Mouse (Mus musculus): Measurements from ENCODE around the gene Clasp2. TPM values are rescaled to one million over a fixed set of nuclear protein-coding genes. Genes with fewer than 3 reads are reported as not detected.
"Not testable (repeated sequence)": the region's sequence is repeated elsewhere in the genome, so short reads cannot be mapped to it uniquely, and the experiment has no call there.

Gene Clasp2
- total RNA-seq, 1 experiment from 2014 or later, result 133 TPM

- DNase-seq, result no peak
These were observed 74.6 kb downstream of the Clasp2 start for GRCm38 (mm10) chr9:113815836-113816235.

DNA sequence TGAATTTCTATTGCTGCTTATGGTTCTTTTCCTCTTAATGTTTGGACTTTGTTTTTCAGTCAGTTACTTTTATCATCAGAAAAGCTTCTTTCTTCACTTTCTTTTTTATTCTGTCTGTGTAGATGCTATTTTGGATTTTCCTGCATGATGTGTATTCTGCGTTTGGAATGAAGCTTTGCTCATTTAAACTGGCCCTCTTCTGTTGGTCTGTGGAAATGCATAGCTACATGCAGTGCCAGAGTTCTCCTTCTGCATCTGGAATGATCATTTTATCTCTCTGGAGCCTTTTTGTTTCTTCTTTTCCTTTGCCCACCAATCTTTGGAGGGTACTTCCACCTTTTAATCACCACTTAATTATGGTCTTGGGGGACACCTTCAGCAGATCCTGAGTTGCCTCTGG is 80.9 kb downstream of the Clasp2 start:
- no peak for DNase-seq

DNA sequence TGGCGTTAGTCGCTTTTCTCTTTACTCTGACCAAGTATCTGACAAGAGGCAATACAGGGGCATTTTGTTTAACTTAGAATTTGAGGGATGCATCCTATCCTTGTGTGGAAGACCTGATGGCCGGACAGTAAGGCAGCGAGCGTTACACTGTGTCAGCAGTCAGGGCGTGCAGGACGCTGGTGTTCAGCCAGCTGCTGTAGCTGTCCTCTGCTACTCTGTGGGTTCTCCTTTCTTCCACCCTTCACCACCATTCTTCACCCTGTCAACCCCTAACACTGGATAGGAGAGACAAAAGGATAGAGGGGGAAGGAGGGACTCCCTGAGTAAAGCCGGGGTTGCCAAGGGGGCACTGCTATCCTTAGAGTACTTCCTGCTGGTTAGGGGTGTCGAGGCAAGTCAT is 87.4 kb downstream of the Clasp2 start:
- no peak for DNase-seq

GRCm38 (mm10) chr9:113830219-113830618 is 88.9 kb downstream of the Clasp2 start:
- no peak for DNase-seq

DNA sequence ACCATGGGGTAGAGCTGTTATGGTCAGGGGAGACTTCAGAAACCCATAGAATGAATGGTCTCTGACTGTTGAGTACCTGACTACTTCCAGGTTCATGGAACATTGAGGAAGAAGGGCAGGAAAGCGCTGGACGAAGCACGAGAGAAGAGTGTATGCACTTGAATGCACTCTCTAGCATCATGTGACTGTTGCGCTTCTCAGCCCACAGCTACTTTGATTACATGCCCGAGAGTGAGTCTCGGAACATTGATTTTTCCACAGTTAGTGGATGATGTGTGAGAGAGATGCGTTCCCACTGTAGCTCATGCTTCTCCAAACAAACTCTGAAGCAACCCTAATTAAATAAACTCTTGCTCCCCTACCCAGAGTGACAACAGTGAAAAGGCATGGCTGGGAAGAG is 92.2 kb downstream of the Clasp2 start:
- DNase-seq, result no peak

DNA sequence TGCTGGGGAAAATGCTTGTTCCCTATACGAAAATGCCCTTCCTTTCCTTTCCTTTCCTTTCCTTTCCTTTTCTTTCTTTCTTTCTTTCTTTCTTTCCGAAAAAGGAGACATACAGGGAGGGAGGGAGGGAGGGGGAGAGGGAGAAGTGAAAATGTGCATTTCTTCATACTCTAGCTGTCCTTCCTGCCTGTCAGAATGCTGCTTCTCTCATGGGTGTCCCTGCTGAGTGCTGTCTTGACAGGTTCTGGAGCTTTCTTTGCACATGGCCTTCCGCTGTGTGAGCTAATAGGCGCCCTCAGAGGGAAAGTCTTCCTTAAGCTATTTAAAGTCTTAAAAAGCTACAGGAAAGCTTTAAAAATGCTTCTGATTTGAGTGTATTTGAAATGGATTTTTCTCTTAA is 95.7 kb downstream of the Clasp2 start:
- no peak for DNase-seq

DNA sequence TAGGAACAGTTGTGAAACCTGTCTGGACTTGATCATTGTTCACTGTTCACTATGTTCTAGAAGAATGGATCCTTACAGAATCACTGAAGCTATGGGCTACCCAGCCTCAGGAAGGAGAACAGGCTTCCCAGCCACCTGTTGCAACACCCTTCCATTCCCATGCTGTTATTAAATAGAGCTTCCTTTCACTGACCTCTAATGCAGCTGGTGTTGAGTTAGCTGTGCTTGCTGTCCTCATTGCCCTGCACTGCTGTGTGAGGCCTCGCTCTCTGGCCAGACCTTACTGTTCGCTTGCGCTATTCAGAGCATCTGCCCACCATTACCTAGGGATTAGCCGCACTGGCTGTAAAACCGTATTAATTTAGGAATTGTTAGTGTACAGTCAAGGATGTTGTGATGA is 96.2 kb downstream of the Clasp2 start:
- DNase-seq, result no peak

DNA sequence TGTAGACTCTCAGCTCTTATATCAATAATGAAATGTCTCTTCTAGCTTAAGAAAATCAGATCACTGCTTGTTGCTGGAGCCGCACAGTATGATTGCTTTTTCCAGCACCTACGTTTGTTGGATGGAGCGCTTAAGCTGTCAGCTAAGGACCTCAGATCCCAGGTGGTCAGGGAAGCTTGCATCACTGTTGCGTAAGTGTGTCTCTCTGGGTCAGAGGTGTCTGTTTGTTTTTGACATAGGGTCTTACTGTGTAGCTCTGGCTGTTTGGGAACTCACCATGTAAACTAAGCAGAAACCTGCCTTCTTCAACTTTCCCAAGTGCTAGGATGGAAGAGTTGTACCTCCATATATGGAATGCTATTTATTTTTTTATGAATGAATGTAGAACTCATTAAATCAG is 102.8 kb downstream of the Clasp2 start:
- no peak for DNase-seq

DNA sequence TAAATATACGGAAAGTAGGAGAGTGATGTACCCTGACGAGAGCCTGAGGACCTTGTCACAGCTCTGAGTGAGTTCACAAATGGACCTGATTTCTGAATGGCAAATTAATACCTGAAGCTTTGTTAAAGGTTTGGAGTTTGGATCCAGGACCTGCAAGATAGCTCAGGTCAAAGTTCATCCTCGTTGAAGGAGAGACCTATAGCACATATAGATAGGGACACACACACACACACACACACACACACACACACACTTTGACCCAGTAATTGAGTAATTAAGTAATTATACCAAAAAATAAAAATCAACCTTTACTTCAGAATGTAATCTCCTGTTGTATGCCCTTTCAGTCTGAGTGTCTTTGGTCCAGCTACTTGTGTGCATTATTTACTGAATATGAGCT is 114.2 kb downstream of the Clasp2 start:
- DNase-seq, result no peak

GRCm38 (mm10) chr9:113857281-113857928 is 116.1 kb downstream of the Clasp2 start:
- DNase-seq, result no peak

DNA sequence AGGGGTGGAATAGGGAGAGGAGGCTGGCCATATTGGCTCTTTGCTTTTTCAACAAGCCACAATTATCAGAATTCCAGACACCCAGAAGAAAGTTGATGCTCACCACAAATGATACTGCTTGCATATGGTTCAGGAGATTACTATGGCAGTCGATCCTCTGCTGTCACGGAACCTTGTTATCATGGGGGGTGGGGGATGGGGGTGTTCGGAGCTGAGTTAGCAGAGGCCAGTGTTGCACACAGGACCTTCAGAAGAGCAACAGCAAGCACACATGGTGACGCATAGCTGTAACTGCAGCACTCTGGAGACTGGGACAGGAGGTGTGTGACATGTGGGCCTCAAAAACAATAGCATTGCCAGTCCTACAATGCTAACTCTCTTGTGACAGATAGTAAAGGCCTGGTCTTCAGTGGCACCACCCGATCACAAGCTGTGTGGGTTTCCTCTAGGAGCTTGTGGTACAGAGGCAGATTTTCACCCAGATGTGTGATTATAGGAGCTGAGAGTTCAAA is 116.7 kb downstream of the Clasp2 start:
- DNase-seq, result no peak

- DNase-seq, result peak; percentile 60
These were observed 118.1 kb downstream of the Clasp2 start for GRCm38 (mm10) chr9:113859420-113859819.

- DNase-seq, result no peak
These were observed 122.2 kb downstream of the Clasp2 start for GRCm38 (mm10) chr9:113863370-113863999.

DNA sequence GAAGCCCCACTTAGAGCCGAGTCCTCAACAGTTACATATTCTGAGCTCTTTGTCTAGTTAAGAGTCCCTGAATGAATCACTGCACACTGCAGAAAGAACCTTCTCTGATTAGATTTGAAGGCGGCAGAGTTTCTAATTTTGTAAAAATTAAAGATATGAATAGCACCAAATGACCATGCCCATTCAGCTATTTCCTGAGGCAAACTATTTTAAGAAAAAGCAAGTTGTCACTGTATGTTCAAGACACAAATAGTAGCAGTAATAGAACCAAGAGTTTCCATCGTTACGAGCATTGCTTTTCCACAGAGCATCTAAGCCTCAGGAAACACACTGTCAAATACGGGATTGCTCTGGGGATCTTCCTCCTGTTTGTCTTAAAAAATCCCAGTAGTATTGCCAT is 126.7 kb downstream of the Clasp2 start:
- no peak for DNase-seq

DNA sequence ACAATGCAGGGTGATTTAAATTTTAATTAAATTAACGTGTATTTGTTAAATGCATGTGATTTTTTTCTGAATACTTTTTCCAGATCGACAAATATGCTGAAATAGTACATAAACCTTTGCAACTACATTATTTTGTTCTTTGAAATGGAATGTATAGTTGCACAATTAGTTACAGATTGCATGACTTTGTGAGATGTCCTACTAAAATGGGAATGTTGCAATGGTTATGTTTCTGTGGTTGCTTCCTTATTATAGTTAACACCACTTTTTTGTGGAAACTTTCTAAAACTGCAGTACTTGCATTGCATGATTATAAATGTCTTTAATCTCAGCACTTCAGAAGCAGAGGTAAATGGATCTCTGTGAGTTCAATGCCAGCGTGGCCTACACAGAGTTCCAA is 153.6 kb downstream of the Clasp2 start:
- no peak for DNase-seq

DNA sequence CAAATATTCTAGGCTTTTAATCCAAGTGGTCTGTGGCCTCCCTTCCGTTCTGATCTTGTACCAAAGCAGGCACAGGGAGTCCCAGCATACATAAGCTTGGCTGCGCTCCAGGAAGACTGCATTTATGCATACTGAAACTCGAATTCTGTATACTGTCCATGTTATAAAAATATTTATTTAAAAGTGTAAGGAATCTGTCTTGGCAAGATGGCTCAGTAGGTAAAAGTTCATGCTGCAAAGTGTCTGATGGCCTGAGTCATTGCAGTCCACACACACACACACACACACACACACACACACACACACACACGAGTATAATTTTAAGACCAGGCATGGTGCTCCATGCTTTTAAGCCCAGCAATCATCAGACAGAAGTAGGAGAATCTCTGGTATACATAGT is 161.9 kb downstream of the Clasp2 start:
- DNase-seq, result no peak

- not testable (repeated sequence) for DNase-seq
These were observed 163.0 kb downstream of the Clasp2 start for GRCm38 (mm10) chr9:113904315-113904714.

DNA sequence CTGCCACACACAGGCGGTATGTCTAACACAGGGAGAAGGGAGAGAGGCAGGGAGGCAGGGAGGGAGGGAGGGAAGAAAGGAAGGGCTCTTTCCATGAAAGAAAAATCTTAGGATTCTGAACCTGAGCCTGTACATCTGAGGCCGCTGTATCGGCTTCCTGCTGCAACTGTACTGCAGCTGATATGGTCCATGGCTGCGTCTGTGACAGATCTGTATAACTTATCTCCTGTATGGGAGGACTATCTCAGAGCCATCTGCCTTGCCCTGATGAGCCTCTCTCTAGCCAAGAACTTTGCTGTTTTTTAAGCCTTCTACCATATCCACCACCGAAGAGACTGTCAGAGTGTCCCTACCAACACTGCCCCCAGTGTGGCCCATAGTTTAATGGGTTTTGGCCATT is 174.5 kb downstream of the Clasp2 start:
- no peak for DNase-seq

DNA sequence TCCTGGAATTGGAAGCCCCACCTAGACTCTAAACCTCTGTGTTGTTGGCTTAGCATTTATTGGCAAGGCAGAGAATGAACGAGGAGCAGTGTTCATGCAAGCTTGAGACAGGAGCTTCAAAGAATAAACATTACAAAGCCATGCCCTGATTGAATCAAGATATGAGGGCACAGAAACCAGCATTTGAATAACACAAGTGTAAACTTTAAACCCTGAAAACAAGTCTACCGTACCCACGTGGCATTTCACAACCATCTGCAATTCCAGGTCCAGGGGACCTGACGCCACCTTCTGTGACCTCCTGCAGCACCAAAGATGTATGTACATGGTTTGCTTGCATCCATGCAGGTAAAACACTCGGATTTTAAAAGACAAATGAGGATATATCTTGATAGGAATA is 181.4 kb downstream of the Clasp2 start:
- DNase-seq, result no peak

- no peak for DNase-seq
These were observed 183.6 kb downstream of the Clasp2 start for GRCm38 (mm10) chr9:113924883-113925282.

GRCm38 (mm10) chr9:113928591-113928990 is 187.3 kb downstream of the Clasp2 start:
- DNase-seq, result no peak

GRCm38 (mm10) chr9:113929676-113930075 is 188.4 kb downstream of the Clasp2 start:
- DNase-seq, result no peak

DNA sequence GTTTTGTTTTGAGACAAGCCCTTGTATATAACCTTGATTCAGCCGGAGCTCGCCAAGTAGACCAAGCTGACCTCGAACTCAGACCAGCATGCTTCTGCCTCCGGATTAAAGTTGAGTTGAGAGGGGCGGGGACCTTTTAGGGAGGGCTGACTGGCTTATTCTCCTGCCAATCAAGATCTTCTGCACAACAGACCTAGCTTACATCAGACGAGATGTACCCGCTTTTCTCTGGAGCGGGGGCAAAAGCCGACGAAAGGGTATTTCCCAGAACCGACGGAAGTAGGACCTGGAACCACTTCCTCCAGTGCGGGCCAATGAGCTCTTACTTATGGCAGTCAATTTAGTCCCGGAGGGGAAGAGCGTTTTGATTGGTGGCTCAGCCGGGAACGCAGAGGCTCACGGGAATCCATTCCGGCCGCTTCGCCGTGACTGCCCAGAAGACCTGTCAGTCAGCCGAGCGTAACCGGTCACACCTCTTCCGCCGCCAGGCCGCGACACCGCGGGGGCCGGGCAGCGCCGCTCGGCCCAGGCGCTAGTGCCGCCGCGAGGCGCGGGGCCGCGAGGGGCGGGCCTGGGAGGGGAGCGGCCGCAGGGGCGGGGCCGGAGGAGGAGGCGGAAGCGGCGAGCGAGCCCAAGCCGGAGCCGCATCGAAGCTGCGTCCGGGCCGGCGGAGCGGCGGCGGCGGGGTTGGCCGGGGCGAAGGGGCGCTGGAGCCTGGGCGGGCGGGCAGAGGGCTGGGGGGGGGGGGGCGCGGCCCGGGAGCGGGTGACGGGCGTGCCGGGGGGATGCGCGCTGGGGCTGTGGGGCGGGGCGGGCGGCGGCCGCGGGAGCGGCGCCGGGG is 189.5 kb downstream of the Clasp2 start, which contains the start of gene Ubp1:
Gene Ubp1 (plus strand): TSS at position 401 of the 841 bp plus-strand sequence.
- peak; percentile 93 for DNase-seq
